Mouse (Mus musculus): Measurements from ENCODE around the gene Cys1.

DNA sequence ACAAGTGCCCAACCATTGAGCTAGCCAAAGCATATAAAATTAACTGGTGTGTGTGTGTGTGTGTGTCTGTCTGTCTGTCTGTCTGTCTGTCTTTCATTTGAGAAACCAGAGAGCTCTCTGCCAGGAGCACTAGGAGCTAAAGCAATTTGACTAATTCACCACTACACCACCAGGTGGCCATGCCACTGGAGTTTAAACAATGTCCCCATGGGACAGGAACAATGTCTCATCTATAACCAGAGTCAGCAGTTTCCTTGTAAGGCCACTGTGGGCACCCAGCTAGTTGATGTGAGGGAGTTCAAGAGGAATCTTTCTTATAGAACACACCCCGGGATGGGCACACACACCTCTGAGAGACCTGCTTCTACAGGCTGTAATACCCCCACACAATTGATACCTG is 51.4 kb downstream of the Cys1 start:
- no peak for TF ChIP-seq GATA1 (IDR thresholded peaks at IDR 0.05; ENCODE audit: borderline replicate concordance, low read length)
- no peak for TF ChIP-seq FLI1 (IDR thresholded peaks at IDR 0.05; ENCODE audit: low read length)

Measured in megakaryocyte, embryonic 14.5 days (primary cell).